Mouse (Mus musculus) T-cell, adult 2 months (primary cell): ENCODE data around the gene Polr3b.

Experiments
- DNase-seq: peaks from one replicate; pipeline ENCODE4 v3.0.0; 2022; ENCODE audit warnings: low spot score

The Polr3b gene

GRCm38 (mm10) chr10:84760118-84761111, 138.3 kb downstream of the Polr3b start:
- no peak for DNase-seq

GRCm38 (mm10) chr10:84768766-84769165, 146.7 kb downstream of the Polr3b start:
- peak; percentile 73 for DNase-seq

GRCm38 (mm10) chr10:84772380-84773130, 150.5 kb downstream of the Polr3b start:
- DNase-seq: no peak

GRCm38 (mm10) chr10:84773889-84774288, 151.8 kb downstream of the Polr3b start:
- DNase-seq: no peak

GRCm38 (mm10) chr10:84774573-84774972, 152.5 kb downstream of the Polr3b start:
- peak; percentile 57 for DNase-seq
